Mouse (Mus musculus): Measurements from ENCODE around the gene Pip4p1. TPM values are rescaled to one million over a fixed set of nuclear protein-coding genes. Genes with fewer than 3 reads are reported as not detected.
"Not testable (repeated sequence)": the region's sequence is repeated elsewhere in the genome, so short reads cannot be mapped to it uniquely, and the experiment has no call there.

Pip4p1 gene
- 92.4 and 107 TPM in 2 replicates for polyA plus RNA-seq (2015; fragmentation: Nextera tagmentation; extraction: Ambion mirVana)

- Histone ChIP-seq H3K36me3 (peaks cover 30% of the 10 kb centered on the region), H3K27me3 (no peaks in the 10 kb centered on the region), H3K27ac (replicated peaks) (peak within 1 kb of the TSS; percentile 91), H3K4me3 (peak within 1 kb of the TSS; percentile 94), H3K9me3 (no peaks in the 10 kb centered on the region), H3K4me1 (replicated peaks) (peaks cover 42% of the 10 kb centered on the region), H3K9ac (peak within 1 kb of the TSS; percentile 97), H3K4me2 (peak within 1 kb of the TSS; percentile 91)
- peak; percentile 100 for ATAC-seq (ENCODE audit: low FRiP score, low read depth)
- under 1% methylated on average over 68 of the region's 68 CpGs for WGBS
Observed at GRCm38 (mm10) chr14:50930754-50931492, at the start of gene Pip4p1, which contains the start of gene Pnp. Pip4p1 (minus strand) TSS chr14:50930856. Pnp (plus strand) TSS chr14:50931082.

GRCm38 (mm10) chr14:50979631-50980030, 49.0 kb upstream of the Pip4p1 start:
- Histone ChIP-seq H3K27me3 (no peaks in the 10 kb centered on the region), H3K27ac (replicated peaks) (no peak overlapping the region), H3K9me3 (no peaks in the 10 kb centered on the region), H3K36me3 (no peaks in the 10 kb centered on the region), H3K4me1 (replicated peaks) (no peaks in the 10 kb centered on the region), H3K4me3 (no peak overlapping the region), H3K4me2 (no peak overlapping the region), H3K9ac (no peak overlapping the region)
- no peak for ATAC-seq (ENCODE audit: low FRiP score, low read depth)

GRCm38 (mm10) chr14:50978451-50978850, 47.8 kb upstream of the Pip4p1 start:
- not testable (repeated sequence) for H3K4me1 ChIP-seq (replicated peaks); H3K4me3 ChIP-seq; H3K9ac ChIP-seq; H3K9me3 ChIP-seq; H3K27ac ChIP-seq (replicated peaks); H3K27me3 ChIP-seq; H3K36me3 ChIP-seq; ATAC-seq (ENCODE audit: low FRiP score, low read depth); H3K4me2 ChIP-seq
- WGBS = 93% methylated on average over 6 of the region's 6 CpGs

- no peak overlapping the region for H3K4me2 ChIP-seq
- no peak overlapping the region for H3K27ac ChIP-seq (replicated peaks)
- no peak overlapping the region for H3K4me3 ChIP-seq
- no peaks in the 10 kb centered on the region for H3K4me1 ChIP-seq (replicated peaks)
- no peaks in the 10 kb centered on the region for H3K27me3 ChIP-seq
- H3K9ac ChIP-seq = no peak overlapping the region
- no peak for ATAC-seq (ENCODE audit: low FRiP score, low read depth)
- no peaks in the 10 kb centered on the region for H3K9me3 ChIP-seq
- 16% methylated on average over 9 of the region's 9 CpGs for WGBS
- H3K36me3 ChIP-seq = no peaks in the 10 kb centered on the region
Observed at GRCm38 (mm10) chr14:50976674-50977073, 46.0 kb upstream of the Pip4p1 start.

GRCm38 (mm10) chr14:50975001-50975400, 44.3 kb upstream of the Pip4p1 start:
- no peaks in the 10 kb centered on the region for H3K27me3 ChIP-seq
- no peak overlapping the region for H3K4me3 ChIP-seq
- H3K36me3 ChIP-seq = no peaks in the 10 kb centered on the region
- no peak for ATAC-seq (ENCODE audit: low FRiP score, low read depth)
- H3K9me3 ChIP-seq = no peaks in the 10 kb centered on the region
- WGBS = 65% methylated on average over 5 of the region's 5 CpGs
- no peak overlapping the region for H3K4me2 ChIP-seq
- no peak overlapping the region for H3K27ac ChIP-seq (replicated peaks)
- no peaks in the 10 kb centered on the region for H3K4me1 ChIP-seq (replicated peaks)
- H3K9ac ChIP-seq = no peak overlapping the region

GRCm38 (mm10) chr14:50973700-50974099, 43.0 kb upstream of the Pip4p1 start:
- H3K36me3 ChIP-seq = no peaks in the 10 kb centered on the region
- H3K27ac ChIP-seq (replicated peaks) = no peak overlapping the region
- peaks cover 4% of the 10 kb centered on the region; the same call in 1 of the 2 replicates for H3K4me1 ChIP-seq (replicated peaks)
- H3K9me3 ChIP-seq = no peaks in the 10 kb centered on the region
- ATAC-seq (ENCODE audit: low FRiP score, low read depth) = no peak
- H3K4me2 ChIP-seq = no peak overlapping the region
- H3K9ac ChIP-seq = no peak overlapping the region
- H3K4me3 ChIP-seq = no peak overlapping the region
- H3K27me3 ChIP-seq = no peaks in the 10 kb centered on the region
- 68% methylated on average over 4 of the region's 4 CpGs for WGBS

- 93% methylated on average over 5 of the region's 5 CpGs for WGBS
Observed at GRCm38 (mm10) chr14:50973054-50973453, 42.4 kb upstream of the Pip4p1 start.

GRCm38 (mm10) chr14:50970822-50971221, 40.2 kb upstream of the Pip4p1 start:
- no peak overlapping the region for H3K9ac ChIP-seq
- no peak for ATAC-seq (ENCODE audit: low FRiP score, low read depth)
- peaks cover 4% of the 10 kb centered on the region; the same call in 1 of the 2 replicates for H3K4me1 ChIP-seq (replicated peaks)
- no peaks in the 10 kb centered on the region for H3K36me3 ChIP-seq
- no peak overlapping the region for H3K4me3 ChIP-seq
- no peaks in the 10 kb centered on the region for H3K9me3 ChIP-seq
- H3K27ac ChIP-seq (replicated peaks) = no peak overlapping the region; the same call in 1 of the 2 replicates
- H3K27me3 ChIP-seq = no peaks in the 10 kb centered on the region
- H3K4me2 ChIP-seq = no peak overlapping the region
- WGBS = 83% methylated on average over 1 of the region's 1 CpGs

More at GRCm38 (mm10) chr14:50973054-50973453, 42.4 kb upstream of the Pip4p1 start:
- not testable (repeated sequence) for H3K27ac ChIP-seq (replicated peaks); H3K27me3 ChIP-seq; H3K36me3 ChIP-seq; H3K4me3 ChIP-seq; H3K9me3 ChIP-seq; H3K4me2 ChIP-seq; H3K4me1 ChIP-seq (replicated peaks); ATAC-seq (ENCODE audit: low FRiP score, low read depth); H3K9ac ChIP-seq

GRCm38 (mm10) chr14:50969558-50970544, 39.2 kb upstream of the Pip4p1 start:
- H3K36me3 ChIP-seq = no peaks in the 10 kb centered on the region
- no peaks in the 10 kb centered on the region for H3K27me3 ChIP-seq
- peaks cover 4% of the 10 kb centered on the region; the same call in 1 of the 2 replicates for H3K4me1 ChIP-seq (replicated peaks)
- H3K9ac ChIP-seq = no peak overlapping the region
- ATAC-seq (ENCODE audit: low FRiP score, low read depth) = peak; percentile 76
- 9% methylated on average over 12 of the region's 12 CpGs for WGBS
- H3K9me3 ChIP-seq = no peaks in the 10 kb centered on the region
- peak overlapping the region; percentile 32; the same call in 1 of the 2 replicates for H3K4me2 ChIP-seq
- no peak overlapping the region for H3K4me3 ChIP-seq
- peak overlapping the region; percentile 68 for H3K27ac ChIP-seq (replicated peaks)

GRCm38 (mm10) chr14:50969041-50969440, 38.4 kb upstream of the Pip4p1 start:
- ATAC-seq (ENCODE audit: low FRiP score, low read depth) = peak; percentile 79; the same call in 1 of the 2 replicates

GRCm38 (mm10) chr14:50968216-50968980, 37.7 kb upstream of the Pip4p1 start:
- Histone ChIP-seq H3K4me2 (no peak overlapping the region), H3K9me3 (no peaks in the 10 kb centered on the region), H3K4me1 (replicated peaks) (peaks cover 4% of the 10 kb centered on the region; the same call in 1 of the 2 replicates), H3K4me3 (no peak overlapping the region), H3K36me3 (no peaks in the 10 kb centered on the region), H3K9ac (no peak overlapping the region), H3K27ac (replicated peaks) (no peak overlapping the region), H3K27me3 (no peaks in the 10 kb centered on the region)
- no peak for ATAC-seq (ENCODE audit: low FRiP score, low read depth)
- 73% methylated on average over 5 of the region's 5 CpGs for WGBS

More at GRCm38 (mm10) chr14:50969041-50969440, 38.4 kb upstream of the Pip4p1 start:
- H3K9me3 ChIP-seq = no peaks in the 10 kb centered on the region
- H3K4me1 ChIP-seq (replicated peaks) = peaks cover 4% of the 10 kb centered on the region; the same call in 1 of the 2 replicates
- 0 out of 2 replicates have a peak overlapping the region, but pooled peaks have one; percentile 32 for H3K4me2 ChIP-seq
- H3K4me3 ChIP-seq = no peak overlapping the region
- peak overlapping the region; percentile 68; the same call in 1 of the 2 replicates for H3K27ac ChIP-seq (replicated peaks)
- no peaks in the 10 kb centered on the region for H3K36me3 ChIP-seq
- no peaks in the 10 kb centered on the region for H3K27me3 ChIP-seq
- 0% methylated on average over 1 of the region's 1 CpGs for WGBS
- H3K9ac ChIP-seq = no peak overlapping the region

Data from hindbrain, embryonic 15.5 days (tissue).